Mouse (Mus musculus) heart, embryonic 13.5 days (tissue): ENCODE measurements around the gene Slc48a1. TPM values are rescaled to one million over a fixed set of nuclear protein-coding genes. Genes with fewer than 3 reads are reported as not detected.
A peak's percentile ranks its signal among the peaks of the same experiment; 100 is the strongest.

ENCODE experiments used
- ATAC-seq: fragments of 200-750 bp; cut with Nextera tagmentation; 2 replicates; pipeline ENCODE4 v1.8.0; 2017; ENCODE audit warnings: moderate TSS enrichment; ENCODE audit not compliant: insufficient number of reproducible peaks, low FRiP score, low TSS enrichment; ENCODE audit errors: extremely low read depth
- H3K27ac ChIP-seq: fragments of 300-500 bp; sonication (generic); replicated peaks from 2 replicates; pipeline ENCODE4 v1.5.1; 2015; ENCODE audit warnings: moderate library complexity, mild to moderate bottlenecking, inconsistent platforms
- H3K27me3 ChIP-seq: fragments of 300-500 bp; sonication (generic); replicated peaks from 2 replicates; pipeline ENCODE4 v1.6.1; 2015; ENCODE audit warnings: mild to moderate bottlenecking, inconsistent platforms
- H3K36me3 ChIP-seq: fragments of 300-500 bp; sonication (generic); 2 replicates; pipeline ENCODE4 v1.6.1; 2015; ENCODE audit warnings: mild to moderate bottlenecking, inconsistent platforms
- H3K4me1 ChIP-seq: fragments of 300-500 bp; sonication (generic); 2 replicates; pipeline ENCODE4 v1.6.1; 2015; ENCODE audit warnings: inconsistent platforms
- H3K4me2 ChIP-seq: fragments of 300-500 bp; sonication (generic); 2 replicates; pipeline ENCODE4 v1.6.1; 2015; ENCODE audit warnings: inconsistent platforms, mild to moderate bottlenecking, moderate library complexity
- H3K4me3 ChIP-seq: fragments of 300-500 bp; sonication (generic); 2 replicates; pipeline ENCODE4 v1.5.1; 2015; ENCODE audit warnings: moderate library complexity, mild to moderate bottlenecking, inconsistent platforms
- H3K9ac ChIP-seq: fragments of 300-500 bp; sonication (generic); 2 replicates; pipeline ENCODE4 v1.6.1; 2015; ENCODE audit warnings: inconsistent platforms, mild to moderate bottlenecking, moderate library complexity
- H3K9me3 ChIP-seq: fragments of 300-500 bp; sonication (generic); 2 replicates; pipeline ENCODE4 v1.6.1; 2016; ENCODE audit warnings: inconsistent platforms
- WGBS: fragments of 180-500 bp; shearing (Covaris S2); methylation state at CpG from one replicate; pipeline ENCODE4 v1.1.7; 2015; ENCODE audit warnings: mixed read lengths; 5-methylcytosine and 5-hydroxymethylcytosine counted together
- polyA plus RNA-seq: library from polyadenylated mRNA; unstranded; fragments of >200 nt; fragmentation: Nextera tagmentation; extraction: Ambion mirVana; gene quantifications from 2 replicates; pipeline ENCODE4 v1.2.1, GENCODE M21; 2015

Slc48a1 gene
- polyA plus RNA-seq, 1 experiment from 2014 or later: 70.2 TPM

DNA sequence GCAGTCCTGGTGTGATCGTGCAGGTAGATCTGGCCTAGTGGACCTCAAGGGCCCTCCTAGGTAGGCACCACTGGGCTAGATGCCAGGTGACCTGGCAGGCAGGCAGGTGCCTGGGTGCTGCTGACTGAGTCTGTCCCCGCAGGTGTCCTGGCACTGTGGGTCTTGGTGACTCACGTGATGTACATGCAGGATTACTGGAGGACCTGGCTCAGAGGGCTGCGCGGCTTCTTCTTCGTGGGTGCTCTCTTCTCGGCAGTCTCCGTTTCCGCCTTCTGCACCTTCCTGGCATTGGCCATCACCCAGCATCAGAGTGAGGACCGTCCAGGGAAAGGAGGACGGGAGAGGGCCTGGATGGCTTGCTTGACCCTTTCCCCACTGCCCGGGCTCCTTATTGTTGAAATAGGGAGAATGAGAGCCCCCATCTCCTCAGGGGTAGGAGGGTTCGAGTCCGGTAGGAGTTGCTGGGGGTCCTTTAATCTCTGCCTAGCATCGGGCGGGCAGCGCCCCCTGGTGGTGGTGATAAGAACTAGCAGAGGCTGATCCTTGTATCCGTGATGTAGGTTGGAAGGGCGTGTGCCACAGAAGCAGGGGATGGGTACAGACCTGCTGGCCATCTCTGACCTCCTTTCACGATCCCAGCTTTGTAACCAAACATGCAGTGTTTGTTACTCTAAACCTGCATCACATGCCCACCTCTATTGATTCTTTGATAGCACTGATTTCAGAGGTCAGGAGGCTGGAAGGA lies 11.6 kb downstream of the Slc48a1 start:
- H3K4me3 ChIP-seq: no peak overlapping the region
- no peaks in the 10 kb centered on the region for H3K27me3 ChIP-seq
- H3K36me3 ChIP-seq: peaks cover 55% of the 10 kb centered on the region
- no peaks in the 10 kb centered on the region for H3K9me3 ChIP-seq
- H3K4me1 ChIP-seq: peaks cover 38% of the 10 kb centered on the region
- 57% methylated on average over 20 of the region's 20 CpGs for WGBS
- H3K27ac ChIP-seq: no peak overlapping the region
- H3K4me2 ChIP-seq: peak overlapping the region; percentile 0; the same call in 1 of the 2 replicates
- no peak overlapping the region for H3K9ac ChIP-seq
- ATAC-seq: no peak

DNA sequence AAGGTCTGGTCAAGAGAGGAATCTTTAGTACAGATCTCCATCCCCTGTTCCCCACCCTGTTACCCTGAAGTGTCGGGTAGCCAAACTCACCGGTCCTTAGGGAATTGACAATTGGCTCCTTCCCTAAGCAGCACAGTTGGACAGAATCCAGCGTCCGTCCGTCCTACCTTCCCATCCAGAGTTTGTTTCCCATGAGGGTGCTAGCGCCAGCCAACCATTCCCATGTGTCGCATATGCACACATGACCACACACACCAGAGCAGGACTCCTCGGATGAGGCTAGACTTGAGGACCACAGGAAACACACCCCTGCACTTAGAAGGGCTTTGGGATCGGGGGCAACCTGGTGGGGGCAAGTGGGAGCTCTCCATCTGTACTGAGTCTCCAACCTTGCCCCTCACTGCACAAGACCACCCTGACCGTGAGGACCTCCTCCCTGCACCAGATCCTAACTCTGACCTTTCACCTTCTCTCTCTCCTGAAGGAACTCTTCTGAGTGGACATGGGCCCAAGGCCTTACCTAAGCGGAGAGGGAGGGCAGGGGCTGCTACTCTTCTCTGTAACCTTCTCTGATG lies 12.9 kb downstream of the Slc48a1 start:
- peaks cover 26% of the 10 kb centered on the region for H3K4me1 ChIP-seq
- H3K9ac ChIP-seq: no peak overlapping the region
- no peaks in the 10 kb centered on the region for H3K9me3 ChIP-seq
- no peaks in the 10 kb centered on the region for H3K27me3 ChIP-seq
- H3K36me3 ChIP-seq: peaks cover 68% of the 10 kb centered on the region
- no peak overlapping the region for H3K4me2 ChIP-seq
- H3K4me3 ChIP-seq: no peak overlapping the region
- 83% methylated on average over 11 of the region's 11 CpGs for WGBS
- no peak for ATAC-seq
- no peak overlapping the region for H3K27ac ChIP-seq

DNA sequence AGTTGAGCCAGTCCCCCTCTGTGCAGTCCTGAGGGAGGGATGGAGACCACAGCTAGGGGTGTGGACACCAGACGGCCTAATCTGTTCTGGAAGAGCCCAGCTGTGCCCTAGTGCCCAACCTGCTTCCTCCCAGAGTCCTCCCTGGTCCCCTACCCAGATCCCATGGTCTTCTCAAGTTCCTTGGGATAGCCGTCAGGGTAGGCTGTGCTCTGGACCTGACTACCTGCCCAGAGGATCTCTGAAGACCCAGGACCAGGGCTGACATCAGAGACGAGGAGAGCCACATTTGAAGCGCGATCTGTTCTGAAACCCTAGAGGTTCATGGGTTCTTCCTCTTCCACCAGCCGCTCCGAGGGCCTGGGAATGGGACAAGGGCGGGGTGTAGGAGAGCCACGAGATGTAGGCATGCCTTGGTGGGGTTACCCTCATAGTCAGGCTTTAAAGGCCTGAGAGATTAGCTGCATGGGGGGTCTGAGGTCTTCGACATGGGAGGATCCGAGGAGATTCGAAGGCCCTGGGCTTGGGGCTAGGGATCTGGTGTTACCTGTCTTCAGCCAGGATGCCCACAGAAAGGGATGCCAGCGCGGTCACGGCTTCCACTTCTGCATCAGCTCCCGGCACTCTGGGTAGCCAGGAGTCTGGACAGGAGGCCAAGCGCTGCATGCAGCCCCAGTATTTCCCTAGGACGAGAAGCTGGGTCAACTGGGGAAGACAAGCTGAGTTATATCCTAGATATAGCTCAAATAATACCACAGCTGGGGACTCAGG lies 15.2 kb downstream of the Slc48a1 start:
- no peak overlapping the region for H3K9ac ChIP-seq
- H3K9me3 ChIP-seq: no peaks in the 10 kb centered on the region
- no peak overlapping the region for H3K4me2 ChIP-seq
- H3K4me1 ChIP-seq: peaks cover 15% of the 10 kb centered on the region
- H3K36me3 ChIP-seq: peaks cover 91% of the 10 kb centered on the region
- no peak overlapping the region for H3K4me3 ChIP-seq
- no peak overlapping the region for H3K27ac ChIP-seq
- ATAC-seq: no peak
- WGBS: 89% methylated on average over 18 of the region's 18 CpGs
- H3K27me3 ChIP-seq: no peaks in the 10 kb centered on the region

DNA sequence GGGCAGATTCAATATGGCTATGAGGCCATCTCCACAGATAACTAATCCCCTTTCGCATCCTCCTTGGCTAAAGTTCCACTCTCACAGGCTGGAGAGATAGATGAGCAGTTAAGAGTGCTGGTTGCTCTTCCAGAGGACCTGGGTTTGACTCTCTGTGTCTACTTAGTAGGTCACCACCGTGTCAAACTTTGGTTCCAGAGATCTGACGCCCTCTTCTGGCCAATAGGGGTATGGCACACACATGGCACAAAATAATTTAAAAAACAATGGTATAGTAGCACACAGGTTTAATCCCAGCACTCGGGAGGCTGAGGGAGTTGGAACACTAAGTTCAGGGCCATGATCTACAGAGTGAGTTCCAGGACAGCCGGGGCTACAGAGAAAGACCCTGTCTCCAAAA lies 15.9 kb downstream of the Slc48a1 start:
- no peak overlapping the region for H3K4me2 ChIP-seq
- no peaks in the 10 kb centered on the region for H3K27me3 ChIP-seq
- ATAC-seq: no peak
- peaks cover 16% of the 10 kb centered on the region for H3K4me1 ChIP-seq
- H3K36me3 ChIP-seq: peaks cover 98% of the 10 kb centered on the region
- 72% methylated on average over 5 of the region's 5 CpGs for WGBS
- H3K9ac ChIP-seq: no peak overlapping the region
- H3K27ac ChIP-seq: no peak overlapping the region
- no peaks in the 10 kb centered on the region for H3K9me3 ChIP-seq
- no peak overlapping the region for H3K4me3 ChIP-seq

DNA sequence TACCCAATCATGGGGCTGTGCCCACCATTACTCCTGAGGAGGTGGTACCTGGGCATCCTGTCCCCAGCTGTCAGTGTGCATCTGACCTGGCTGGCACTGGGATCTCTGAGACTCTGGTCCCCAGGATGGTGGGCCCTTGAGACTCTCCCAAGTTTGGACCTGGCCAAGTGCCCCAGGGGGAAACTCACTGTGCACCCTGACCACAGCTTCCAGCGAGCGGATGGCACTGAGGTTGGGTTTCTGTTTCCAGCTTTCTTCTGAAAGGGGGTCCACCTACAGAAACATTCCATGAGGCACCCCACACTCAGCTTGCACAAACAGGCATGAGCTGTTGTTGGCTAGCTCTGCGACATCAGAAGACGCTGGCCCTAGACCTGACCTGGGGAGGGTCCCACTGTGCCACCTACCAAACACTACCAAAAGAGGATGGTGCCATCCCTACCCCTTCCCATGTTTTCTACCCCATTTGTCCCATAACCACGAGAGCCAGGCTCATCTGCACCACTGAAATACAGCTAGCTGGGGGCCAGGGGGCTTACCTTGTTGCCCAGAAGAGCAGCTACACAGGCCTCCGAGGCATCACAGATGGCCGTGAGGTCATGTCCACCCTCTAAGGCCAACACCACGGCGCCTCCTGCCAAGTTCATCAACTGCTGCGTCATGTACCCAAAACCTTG lies 17.4 kb downstream of the Slc48a1 start:
- no peaks in the 10 kb centered on the region for H3K27me3 ChIP-seq
- no peak overlapping the region for H3K27ac ChIP-seq
- H3K4me1 ChIP-seq: peaks cover 16% of the 10 kb centered on the region
- no peaks in the 10 kb centered on the region for H3K9me3 ChIP-seq
- no peak overlapping the region for H3K9ac ChIP-seq
- H3K36me3 ChIP-seq: peaks cover 99% of the 10 kb centered on the region
- 90% methylated on average over 10 of the region's 10 CpGs for WGBS
- no peak overlapping the region for H3K4me3 ChIP-seq
- no peak for ATAC-seq
- no peak overlapping the region for H3K4me2 ChIP-seq

DNA sequence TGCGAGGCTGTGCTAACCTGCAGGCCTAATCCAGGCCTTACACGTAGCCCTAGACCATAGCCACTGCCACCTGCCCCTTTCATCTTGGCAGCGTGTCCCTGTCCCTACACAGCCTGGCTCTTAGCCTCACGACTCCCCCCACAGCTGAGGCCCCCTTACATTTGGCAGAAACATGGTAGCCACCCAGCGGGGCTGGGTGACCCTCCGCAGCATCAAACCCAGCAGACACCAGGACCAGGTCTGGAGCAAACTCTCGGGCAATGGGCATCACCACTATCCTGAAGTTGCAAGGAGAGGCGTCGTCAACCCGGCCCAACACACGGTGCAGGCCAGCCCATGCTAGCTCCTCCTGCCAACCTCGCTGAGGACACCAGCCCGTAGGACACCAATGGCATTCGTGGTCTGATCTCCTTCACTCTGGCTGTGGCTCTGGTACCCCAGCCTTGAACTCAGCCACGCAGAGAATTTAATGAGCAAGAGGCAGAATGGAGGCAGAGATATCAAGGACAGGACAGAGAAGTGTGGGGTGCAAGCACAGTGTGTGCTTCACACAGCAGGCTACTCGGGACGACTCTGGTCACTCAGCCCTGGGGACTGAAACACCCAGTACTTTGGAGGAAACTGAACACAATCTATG lies 18.5 kb downstream of the Slc48a1 start:
- Histone ChIP-seq H3K36me3 (peaks cover 99% of the 10 kb centered on the region), H3K27me3 (no peaks in the 10 kb centered on the region), H3K4me2 (no peak overlapping the region), H3K9me3 (no peaks in the 10 kb centered on the region), H3K27ac (no peak overlapping the region), H3K9ac (no peak overlapping the region), H3K4me1 (peaks cover 16% of the 10 kb centered on the region), H3K4me3 (no peak overlapping the region)
- no peak for ATAC-seq
- 92% methylated on average over 17 of the region's 17 CpGs for WGBS

DNA sequence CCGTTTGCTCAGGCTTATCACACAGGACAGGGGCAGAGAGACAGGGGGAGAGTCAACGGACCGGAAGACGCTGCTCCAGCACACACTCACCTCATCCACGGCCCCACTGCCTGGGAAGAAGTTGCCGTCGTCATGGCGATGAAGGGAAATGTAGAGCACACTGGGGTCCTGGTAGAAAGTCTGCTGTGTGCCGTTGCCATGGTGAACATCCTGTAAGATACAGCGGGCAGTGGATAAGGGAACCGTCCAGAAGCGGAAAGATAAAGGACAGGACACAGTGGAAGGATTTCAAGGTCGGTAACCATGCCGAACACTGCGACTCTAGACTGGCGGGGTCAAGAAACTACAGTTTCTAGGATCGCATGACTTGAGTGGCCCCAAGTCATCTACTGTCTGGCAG lies 19.8 kb downstream of the Slc48a1 start:
- Histone ChIP-seq H3K27ac (no peak overlapping the region; the same call in 1 of the 2 replicates), H3K9ac (no peak overlapping the region), H3K36me3 (peaks cover 96% of the 10 kb centered on the region), H3K9me3 (no peaks in the 10 kb centered on the region), H3K4me1 (peaks cover 24% of the 10 kb centered on the region), H3K4me2 (no peak overlapping the region), H3K27me3 (no peaks in the 10 kb centered on the region), H3K4me3 (no peak overlapping the region)
- ATAC-seq: no peak
- 36% methylated on average over 17 of the region's 17 CpGs for WGBS

DNA sequence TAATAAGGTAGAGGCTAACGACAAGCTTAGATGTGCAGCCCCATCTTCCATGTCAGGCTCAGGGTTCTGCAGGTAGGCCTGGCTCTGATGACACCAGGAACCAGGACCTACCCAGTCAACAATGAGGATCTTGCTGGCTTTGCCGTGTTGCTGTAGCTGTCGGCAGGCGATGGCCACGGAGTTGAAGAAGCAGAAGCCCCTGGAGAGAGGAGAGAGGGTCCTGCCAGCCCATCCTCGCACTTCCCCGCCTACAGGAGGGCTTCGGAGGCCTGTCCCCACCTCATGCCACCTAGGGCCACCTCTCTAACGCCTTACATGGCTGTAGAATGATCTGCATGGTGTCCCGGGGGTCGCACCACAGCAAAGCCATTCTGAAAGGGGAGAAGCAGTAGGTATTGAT lies 21.1 kb downstream of the Slc48a1 start:
- H3K27ac ChIP-seq: 0 out of 2 replicates have a peak overlapping the region, but pooled peaks have one; percentile 15
- H3K27me3 ChIP-seq: no peaks in the 10 kb centered on the region
- H3K4me1 ChIP-seq: peaks cover 24% of the 10 kb centered on the region
- H3K4me3 ChIP-seq: no peak overlapping the region
- ATAC-seq: no peak
- WGBS: 87% methylated on average over 11 of the region's 11 CpGs
- no peaks in the 10 kb centered on the region for H3K9me3 ChIP-seq
- H3K4me2 ChIP-seq: no peak overlapping the region
- H3K9ac ChIP-seq: no peak overlapping the region
- peaks cover 86% of the 10 kb centered on the region for H3K36me3 ChIP-seq

DNA sequence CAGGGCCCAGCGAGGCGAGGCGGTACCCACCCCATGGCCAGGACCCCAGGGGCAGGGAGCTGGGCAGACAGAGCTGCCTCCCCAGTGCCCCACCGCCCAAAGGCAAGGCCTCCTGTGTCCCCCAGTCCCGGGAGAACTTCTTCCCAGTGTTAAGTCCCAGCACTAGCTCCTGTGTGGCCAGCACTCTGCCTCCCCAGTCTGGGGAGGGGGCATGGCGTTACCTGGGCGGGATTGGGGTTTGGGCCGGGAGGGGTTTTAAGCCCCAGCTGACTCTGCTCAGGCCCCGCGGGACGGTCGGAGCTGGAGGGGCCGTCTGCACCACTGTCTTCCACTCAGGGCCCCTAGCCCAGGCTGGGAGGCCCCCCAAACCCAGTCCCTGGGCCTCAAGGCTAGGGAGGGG lies 22.5 kb downstream of the Slc48a1 start:
- Histone ChIP-seq H3K27ac (no peak overlapping the region), H3K36me3 (peaks cover 85% of the 10 kb centered on the region)
- ATAC-seq: no peak; the same call in 1 of the 2 replicates

DNA sequence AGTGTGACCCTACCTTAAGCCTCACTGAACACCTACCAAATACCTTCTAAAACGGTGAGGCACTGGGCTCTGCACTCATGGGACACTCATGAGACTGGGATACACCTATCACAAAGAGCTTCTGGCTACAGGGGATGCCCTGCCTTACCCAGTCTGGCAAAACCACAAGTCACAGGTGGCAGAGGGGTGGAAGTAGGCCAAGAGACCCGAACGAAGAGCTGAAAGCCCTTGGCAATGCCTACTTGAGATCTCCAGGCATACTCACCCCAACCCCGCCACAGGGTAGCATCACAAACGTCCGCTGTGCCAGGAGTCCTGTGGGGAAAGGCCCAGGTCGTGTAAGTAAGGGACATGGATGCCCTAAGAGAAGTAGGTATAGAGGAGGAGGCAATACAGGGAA lies 23.5 kb downstream of the Slc48a1 start:
- Histone ChIP-seq H3K27ac (no peak overlapping the region), H3K9ac (no peak overlapping the region), H3K4me3 (no peak overlapping the region), H3K4me1 (peaks cover 24% of the 10 kb centered on the region), H3K4me2 (no peak overlapping the region), H3K9me3 (no peaks in the 10 kb centered on the region), H3K36me3 (peaks cover 83% of the 10 kb centered on the region), H3K27me3 (no peaks in the 10 kb centered on the region)
- 77% methylated on average over 7 of the region's 7 CpGs for WGBS
- ATAC-seq: no peak

More for the DNA sequence above, 22.5 kb downstream of the Slc48a1 start:
- WGBS: 81% methylated on average over 13 of the region's 13 CpGs
- Histone ChIP-seq H3K4me3 (no peak overlapping the region), H3K9ac (no peak overlapping the region), H3K4me1 (peaks cover 24% of the 10 kb centered on the region), H3K4me2 (no peak overlapping the region), H3K9me3 (no peaks in the 10 kb centered on the region), H3K27me3 (no peaks in the 10 kb centered on the region)

DNA sequence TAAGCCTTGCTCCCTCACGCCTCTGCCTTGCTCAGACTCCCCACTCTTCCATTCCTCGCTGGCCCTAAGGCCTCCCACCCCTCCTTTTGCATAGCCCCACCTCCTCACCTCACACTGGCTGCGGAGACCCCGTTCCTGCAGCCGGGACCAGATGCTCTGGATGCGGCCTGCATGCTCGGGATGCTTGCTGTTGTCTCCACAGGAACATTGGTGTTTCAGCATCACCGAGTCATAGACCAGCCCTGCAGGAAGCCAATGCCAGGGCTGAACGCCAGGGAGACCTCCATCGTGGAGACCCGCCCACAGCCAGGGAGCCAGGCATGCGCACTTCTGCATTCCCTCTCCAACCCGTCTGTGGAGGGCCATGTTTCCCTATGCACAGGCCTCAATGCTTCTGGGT lies 24.3 kb downstream of the Slc48a1 start:
- H3K36me3 ChIP-seq: peaks cover 83% of the 10 kb centered on the region
- H3K9ac ChIP-seq: peak overlapping the region; percentile 19; the same call in 1 of the 2 replicates
- no peak overlapping the region; the same call in 1 of the 2 replicates for H3K27ac ChIP-seq
- H3K27me3 ChIP-seq: no peaks in the 10 kb centered on the region
- ATAC-seq: no peak
- 24% methylated on average over 13 of the region's 13 CpGs for WGBS
- H3K4me1 ChIP-seq: peaks cover 24% of the 10 kb centered on the region
- peak overlapping the region; percentile 27 for H3K4me3 ChIP-seq
- H3K9me3 ChIP-seq: no peaks in the 10 kb centered on the region
- H3K4me2 ChIP-seq: peak overlapping the region; percentile 51
